Mouse (Mus musculus): ENCODE data around the gene Wdr47.
"Not testable (repeated sequence)": the region's sequence is repeated elsewhere in the genome, so short reads cannot be mapped to it uniquely, and the experiment has no call there.

Wdr47 gene

DNA sequence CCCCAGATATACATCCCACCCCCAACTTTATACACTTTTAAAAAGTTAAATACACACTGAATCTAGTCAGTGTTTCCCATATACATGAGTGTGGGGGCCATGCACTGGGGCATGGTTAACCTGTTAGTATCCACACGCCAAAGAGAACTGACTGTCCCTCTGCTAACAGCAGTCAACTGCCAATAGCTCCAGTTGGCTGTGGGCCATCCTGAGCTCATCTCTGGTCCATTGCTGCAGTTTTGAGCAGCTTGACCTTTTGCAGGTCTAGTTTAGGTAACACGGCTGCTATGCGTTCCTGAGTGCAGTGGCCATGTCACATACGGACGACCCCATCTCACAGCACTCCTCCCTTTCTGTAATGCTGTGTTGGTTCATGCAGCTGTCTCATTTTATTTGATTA, 43.7 kb downstream of the Wdr47 start:
- DNase-seq (ENCODE audit: low read depth in 1 of 2, low spot score in 2 of 2), result no peak

DNA sequence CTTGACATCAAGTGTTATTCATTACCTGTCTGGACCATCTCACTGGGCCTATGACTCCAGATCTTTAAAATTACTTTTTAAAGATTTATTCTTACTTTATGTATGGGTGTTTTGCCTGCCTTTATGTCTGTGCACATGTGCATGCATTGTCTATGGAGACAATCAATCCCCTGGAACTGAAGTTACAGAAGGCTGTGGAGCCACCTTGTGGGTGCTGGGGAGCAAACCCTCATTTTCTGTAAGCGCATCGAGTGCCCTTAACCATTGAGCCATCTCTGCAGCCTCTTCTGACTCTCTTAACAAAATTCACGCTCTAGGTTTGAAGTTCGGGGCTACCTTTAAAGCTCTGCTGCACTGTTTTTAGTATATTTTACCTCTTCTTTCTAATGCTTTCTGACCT, 48.3 kb downstream of the Wdr47 start:
- no peak for DNase-seq (ENCODE audit: low read depth in 1 of 2, low spot score in 2 of 2)

DNA sequence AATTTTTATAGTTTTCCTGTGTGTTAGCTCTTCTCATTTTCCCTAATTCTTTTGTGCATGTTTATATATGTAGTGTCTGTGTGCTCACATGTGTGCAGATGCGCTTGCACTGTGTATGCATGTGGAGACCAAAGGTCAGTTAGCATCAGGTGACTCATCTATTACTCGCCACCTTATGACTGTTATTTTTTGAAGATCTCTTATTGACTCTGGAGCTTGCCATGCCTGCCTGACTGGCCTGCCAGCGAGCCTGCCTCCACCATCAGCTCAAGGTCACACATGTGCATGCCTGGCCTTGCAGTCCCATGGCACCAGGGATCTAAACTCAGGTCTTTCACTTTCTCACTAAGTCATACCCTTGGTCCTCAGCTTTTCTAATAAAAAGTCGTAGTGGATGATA, 49.9 kb downstream of the Wdr47 start:
- DNase-seq (ENCODE audit: low read depth in 1 of 2, low spot score in 2 of 2), result no peak

DNA sequence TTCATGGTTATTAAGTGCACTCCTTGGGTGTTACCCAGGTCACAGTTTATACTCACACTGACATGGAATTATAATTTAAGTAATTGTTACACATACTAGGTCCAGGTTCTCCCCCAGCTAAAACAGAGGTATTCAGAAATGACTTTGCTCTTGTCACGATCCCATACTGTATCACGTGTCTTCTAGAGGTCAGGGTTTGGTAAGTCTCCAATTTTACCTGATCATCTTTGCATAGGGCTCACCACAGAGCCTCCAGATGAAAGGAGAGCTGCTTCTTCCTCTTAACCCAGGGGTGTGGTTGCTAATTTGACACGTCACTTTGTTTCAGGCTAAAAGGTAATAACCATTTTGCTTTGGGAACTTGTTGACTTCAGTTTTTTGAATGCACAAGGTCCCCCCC, 53.8 kb downstream of the Wdr47 start:
- no peak for DNase-seq (ENCODE audit: low read depth in 1 of 2, low spot score in 2 of 2)

DNA sequence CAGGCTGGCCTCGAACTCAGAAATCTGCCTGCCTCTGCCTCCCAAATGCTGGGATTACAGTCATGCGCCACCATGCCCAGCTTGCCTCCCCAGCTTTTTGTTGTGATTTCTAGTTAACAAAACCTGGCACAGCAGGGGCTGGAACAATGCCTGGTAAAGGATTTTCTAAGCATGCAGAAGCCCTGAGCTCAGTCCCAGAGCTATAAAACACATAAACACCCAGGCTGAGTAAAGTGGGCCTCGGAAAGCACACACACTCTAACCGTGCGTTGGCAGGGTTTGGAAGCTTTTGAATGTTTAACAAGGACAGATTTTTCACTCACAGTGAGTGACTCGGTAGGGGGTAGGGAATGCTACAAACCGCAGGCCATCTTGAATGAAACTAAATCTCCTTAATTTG, 55.0 kb downstream of the Wdr47 start:
- no peak for DNase-seq (ENCODE audit: low read depth in 1 of 2, low spot score in 2 of 2)

DNA sequence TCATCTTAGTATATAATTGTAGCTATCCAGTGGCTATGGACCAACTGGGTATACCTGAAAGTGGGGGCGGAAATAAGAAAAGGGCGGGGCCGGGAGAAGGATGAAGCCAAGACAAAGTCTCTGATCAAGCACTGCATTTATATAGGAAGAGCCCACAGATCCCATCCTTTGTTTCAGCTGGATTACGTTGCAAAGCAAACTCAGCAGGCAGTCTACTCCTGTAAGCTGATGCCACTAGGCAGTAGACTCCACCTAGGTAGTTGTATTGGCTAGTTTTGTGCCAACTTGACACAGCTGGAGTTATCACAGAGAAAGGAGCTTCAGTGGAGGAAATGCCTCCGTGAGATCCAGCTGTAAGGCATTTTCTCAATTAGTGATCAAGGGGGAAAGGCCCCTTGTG, 56.6 kb downstream of the Wdr47 start:
- not testable (repeated sequence) for DNase-seq (ENCODE audit: low read depth in 1 of 2, low spot score in 2 of 2)

DNA sequence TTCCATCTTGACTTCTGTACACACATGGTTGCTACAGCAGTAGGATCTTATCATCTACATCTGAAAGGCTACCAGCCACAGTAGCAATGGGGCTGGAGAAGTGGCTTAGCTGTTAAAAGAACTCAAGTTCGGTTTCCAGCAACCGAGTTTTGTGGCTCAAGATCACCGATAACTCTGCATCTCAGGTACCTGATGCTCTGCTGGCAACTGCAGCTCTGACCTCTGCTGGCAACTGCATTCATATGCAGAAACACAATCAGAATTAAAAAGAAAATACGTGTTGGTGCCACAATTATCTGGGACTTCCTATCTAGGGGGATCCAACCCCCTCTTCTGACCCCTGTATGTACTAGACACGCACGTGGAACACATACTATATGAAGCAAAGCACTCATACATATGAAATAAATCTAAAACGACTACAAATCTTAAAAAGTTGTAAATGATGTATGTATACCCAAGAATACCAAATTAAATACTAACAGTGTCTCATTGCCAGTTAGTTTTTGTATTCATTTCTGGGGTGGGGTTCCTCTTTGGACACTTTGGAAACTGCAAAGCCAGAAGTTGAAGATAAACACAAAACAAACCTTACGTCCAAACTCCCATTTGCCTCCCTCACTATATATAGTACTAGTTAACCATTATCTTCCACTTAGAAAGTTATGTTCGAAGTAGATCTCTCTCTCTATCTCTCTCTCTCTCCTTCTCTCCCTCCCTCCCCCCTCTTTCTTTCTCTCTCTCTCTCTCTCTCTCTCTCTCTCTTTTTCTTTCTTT, 62.0 kb downstream of the Wdr47 start:
- DNase-seq (ENCODE audit: low read depth in 1 of 2, low spot score in 2 of 2), result no peak

DNA sequence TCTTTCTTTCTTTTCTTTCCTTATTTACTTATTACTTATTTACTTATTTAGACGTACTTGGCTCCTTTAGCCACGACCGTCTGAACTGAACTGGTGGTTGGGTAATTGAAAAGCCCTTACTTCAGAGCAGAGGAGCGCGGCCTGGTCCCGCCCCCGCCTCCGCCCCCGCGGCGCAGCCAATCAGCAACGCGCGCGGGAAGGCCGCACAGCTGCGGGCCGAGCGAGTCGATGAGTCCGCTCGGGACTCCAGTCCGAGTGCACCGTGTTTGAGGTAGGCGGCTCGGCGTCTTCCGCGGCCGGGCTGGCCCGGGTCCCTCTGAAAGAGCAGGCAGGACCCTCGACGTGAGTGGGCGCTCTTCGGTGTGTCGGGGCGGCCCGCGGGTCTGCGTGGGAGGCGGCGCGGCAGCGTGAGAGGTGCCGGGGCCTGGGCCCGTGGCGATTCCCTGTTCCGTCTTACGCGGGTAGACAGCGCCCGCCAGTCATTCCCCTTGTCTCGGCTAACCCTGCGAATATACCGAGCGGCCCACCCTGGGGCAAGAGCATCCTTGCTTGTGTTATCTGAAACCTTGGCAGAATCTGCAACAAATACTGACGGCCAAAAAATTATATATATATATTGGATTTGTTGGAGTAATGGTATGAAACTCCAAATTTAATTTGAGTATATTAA, 62.8 kb downstream of the Wdr47 start, which contains the start of gene Clcc1:
Clcc1 (plus strand) TSS at position 204 of the 670 bp plus-strand sequence.
- peak; percentile 87 to 93 for DNase-seq (ENCODE audit: low read depth in 1 of 2, low spot score in 2 of 2)

DNA sequence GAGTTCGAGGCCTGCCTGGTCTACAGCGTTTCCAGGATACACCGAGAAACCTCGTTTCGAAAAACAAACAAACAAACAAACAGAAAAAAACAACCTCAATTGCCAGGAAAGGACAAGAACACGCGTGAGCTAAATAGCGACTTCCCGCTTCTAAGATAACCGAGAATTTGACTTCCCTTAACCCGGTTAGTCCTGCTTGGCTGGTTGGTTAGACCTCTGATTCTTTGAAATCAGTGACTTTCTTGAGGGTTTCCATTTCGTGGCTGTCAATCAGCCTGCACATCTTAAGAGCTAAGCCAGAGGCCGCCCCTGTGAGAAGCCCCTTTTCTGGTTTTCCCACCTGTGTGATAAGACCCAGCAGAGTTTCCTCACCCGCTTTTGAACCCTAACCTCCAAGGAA, 63.5 kb downstream of the Wdr47 start:
- no peak for DNase-seq (ENCODE audit: low read depth in 1 of 2, low spot score in 2 of 2)

DNA sequence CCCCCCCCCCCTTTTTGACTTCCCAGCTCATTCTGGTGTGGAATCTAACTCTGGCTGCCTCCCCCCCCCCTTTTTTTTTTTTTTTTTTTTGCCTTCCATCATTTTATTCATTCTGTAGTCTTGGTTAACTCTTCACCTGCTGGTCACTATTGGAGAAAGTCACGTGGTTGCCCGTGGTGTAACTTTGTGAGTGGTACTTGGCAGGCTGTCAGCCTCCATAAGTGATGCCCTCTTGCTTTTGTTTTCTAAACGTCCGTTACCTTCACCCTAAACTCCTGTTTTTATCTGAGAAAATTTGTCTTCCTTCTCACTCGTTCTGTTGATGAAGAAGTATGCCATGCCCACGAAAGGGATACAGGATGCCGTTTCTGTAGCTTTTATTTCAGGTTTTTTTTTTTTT, 64.4 kb downstream of the Wdr47 start:
- DNase-seq (ENCODE audit: low read depth in 1 of 2, low spot score in 2 of 2), result no peak

DNA sequence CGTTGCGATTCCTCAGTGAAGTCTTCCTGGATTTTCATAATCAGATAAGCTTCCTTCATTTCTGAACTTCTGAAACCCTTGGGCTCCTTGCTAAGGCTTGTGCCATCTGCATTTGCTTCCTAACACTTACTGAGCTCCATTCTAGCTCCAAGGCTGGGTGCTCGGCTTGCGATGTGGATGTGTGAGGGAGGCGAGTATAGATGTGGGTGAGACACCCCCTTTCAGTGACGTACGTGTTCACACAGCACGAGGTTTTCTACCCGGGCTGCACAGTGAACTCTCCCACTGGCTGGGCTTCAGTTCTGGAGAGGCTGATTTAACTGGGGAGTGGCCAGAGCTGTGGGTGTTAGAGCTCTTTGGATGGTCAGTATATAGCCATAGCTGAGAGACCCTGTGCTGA, 67.5 kb downstream of the Wdr47 start:
- no peak for DNase-seq (ENCODE audit: low read depth in 1 of 2, low spot score in 2 of 2)

DNA sequence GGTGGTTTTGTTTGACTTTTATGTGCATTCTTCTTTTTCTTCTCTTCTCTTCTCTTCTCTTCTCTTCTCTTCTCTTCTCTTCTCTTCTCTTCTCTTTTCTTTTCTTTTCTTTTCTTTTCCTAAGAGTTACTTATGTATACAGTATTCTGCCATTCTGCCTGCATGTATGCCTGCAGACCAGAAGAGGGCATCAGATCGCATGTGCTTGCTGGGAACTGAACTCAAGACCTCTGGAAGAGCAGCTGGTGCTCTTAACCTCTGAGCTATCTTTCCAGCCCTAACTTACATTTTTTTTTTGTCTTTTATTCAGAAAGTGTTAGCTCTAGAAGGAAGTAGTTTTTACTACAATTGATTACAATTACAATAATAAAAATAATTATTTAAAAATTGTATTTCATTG, 69.9 kb downstream of the Wdr47 start:
- no peak for DNase-seq (ENCODE audit: low read depth in 1 of 2, low spot score in 2 of 2)

DNA sequence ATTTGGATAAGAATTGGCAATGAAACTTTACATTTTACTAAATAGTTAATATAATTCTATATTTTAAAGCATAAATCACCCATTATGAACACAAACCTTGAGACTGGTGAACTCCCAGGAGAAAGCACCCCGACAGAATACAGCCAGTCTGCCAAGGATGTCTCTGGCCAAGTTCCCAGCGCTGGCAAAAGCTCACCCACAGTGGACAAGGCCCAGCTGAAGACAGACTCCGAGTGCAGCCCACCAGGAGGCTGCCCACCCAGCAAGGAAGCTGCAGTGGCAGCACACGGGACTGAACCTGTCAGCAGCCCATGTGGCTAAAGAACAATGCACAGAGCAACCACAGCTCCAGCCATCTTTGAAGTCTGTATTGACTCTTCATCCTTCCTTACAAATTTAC, 85.5 kb downstream of the Wdr47 start:
- DNase-seq (ENCODE audit: low read depth in 1 of 2, low spot score in 2 of 2), result no peak

DNA sequence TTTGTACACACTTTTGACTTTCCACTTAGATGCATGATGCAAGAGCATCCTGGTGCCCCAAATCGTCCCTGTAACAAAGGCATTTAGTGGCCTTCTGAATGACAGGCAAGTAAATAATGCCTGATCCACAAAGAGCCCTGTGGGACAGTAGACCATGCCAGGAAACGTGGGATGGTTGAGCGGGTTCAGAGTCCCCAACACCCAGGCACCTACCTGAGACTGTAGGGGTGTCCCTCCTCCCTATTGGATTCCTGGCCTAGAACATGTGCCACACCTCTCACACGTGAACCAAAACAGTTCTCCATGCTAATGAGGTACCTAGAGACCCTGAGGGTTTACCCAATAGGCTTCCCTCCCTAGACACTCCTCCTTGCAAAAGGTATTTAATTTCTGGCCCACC, 89.9 kb downstream of the Wdr47 start:
- DNase-seq (ENCODE audit: low read depth in 1 of 2, low spot score in 2 of 2), result no peak

DNA sequence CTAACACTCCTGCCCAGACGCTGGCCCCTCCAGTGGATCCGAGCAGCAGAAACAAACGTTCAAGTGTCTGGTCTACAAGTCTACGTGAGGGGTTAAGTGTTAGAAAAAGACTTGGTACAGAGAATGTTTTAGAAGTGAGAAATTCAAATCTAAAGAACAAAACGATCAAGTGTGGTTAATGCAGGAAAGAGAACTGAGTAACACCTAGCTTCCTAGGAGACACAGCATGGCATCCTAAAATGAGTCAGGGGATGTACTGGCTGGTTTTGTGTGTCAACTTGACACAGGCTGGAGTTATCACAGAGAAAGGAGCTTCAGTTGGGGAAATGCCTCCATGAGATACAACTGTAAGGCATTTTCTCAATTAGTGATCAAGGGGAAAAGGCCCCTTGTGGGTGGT, 92.5 kb downstream of the Wdr47 start:
- not testable (repeated sequence) for DNase-seq (ENCODE audit: low read depth in 1 of 2, low spot score in 2 of 2)

DNA sequence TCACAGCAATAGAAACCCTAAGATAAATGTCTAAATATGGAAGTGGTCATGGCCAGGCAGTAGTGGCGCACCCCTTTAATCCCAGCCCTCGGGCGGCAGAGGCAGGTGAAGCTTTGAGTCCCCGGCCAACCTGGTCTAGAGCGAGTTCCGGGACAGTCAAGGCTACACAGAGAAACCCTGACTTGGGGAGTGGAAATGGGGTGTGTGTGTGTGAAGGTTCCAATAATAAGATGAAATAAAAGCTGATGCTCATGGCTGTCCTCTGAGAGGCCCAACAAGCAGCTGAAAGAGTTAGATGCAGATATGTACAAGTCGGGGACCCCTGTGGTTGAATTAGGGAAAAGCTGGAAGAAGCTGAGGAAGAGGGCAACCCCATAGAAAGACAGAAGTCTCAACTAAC, 94.6 kb downstream of the Wdr47 start:
- DNase-seq (ENCODE audit: low read depth in 1 of 2, low spot score in 2 of 2), result no peak

DNA sequence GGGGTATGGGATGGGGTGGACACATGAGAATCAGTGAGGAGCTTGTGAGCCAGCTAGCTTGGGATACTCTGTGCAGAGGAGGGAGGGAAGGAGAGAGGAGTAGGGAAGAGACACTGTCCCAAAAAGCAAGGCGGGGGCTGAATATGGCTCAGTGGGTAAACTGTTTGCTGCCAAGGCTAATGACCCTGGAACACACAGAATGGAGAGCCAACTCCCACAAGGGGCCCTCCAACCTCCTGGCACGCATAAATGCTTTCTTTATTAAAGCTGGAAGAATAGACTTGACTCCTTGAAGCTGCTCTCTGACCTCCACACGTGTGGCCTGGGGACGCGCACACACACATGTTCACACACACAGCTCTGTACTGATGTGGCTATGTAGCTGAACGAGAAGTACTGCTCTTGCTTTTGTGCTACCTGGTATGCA, 97.9 kb downstream of the Wdr47 start:
- DNase-seq (ENCODE audit: low read depth in 1 of 2, low spot score in 2 of 2), result no peak

DNA sequence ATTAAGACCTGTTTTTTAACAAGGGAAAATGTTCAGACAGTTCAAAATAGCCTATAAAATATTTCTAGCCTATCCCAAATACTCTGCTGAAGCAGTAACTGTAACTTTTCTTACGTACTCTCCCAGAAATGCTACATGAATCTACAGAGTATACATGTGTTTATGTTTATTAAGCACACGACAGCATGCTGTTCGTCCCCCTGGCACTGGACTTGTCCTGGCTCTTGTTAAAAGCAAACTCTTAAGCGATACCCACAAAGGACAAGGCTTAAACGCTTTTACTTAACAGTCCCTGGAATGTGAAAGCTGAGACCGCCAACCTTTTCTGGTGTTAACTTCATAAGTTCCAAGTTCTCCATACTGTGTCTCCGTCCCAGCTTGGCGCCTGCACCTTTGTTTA, 98.4 kb downstream of the Wdr47 start:
- DNase-seq (ENCODE audit: low read depth in 1 of 2, low spot score in 2 of 2), result no peak

DNA sequence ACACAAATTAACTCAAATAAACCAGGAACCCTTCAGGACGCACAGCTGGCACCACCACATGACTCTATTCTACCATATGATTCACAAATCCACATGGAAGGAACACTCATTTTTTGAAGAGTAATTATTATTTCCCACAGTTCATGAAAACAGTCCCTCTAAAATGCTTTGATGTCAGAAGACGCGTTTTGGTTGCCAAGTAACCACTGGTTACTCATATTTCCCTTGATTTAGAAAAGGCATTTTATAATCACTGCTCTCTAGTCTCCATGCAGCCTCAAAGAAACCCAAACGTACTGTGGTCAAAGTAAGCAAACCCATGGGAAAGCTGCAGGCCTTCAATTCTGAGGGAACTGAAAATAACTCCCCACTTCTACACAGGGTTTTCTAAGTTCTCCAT, 98.9 kb downstream of the Wdr47 start:
- no peak for DNase-seq (ENCODE audit: low read depth in 1 of 2, low spot score in 2 of 2)

DNA sequence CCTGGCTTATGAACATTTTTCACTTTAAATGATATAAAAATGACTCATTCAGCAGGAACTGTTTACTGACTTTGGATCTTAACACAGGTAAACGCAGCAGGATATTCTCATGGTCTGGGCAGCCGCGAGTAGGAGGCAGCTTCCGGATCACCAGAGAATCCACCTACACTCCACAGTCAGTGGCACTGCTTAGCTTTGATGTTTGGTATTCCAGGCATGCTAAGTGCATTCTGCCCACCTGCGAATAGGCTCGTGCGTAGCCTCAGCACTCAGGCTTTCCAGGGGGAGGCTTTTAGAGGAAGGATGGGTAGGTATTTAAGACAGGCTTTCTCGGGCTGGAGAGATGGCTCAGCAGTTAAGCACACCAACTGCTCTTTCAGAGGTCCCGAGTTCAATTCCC, 103.2 kb downstream of the Wdr47 start:
- no peak for DNase-seq (ENCODE audit: low read depth in 1 of 2, low spot score in 2 of 2)
